Mouse (Mus musculus): ENCODE data around the gene Celf2.

- TF ChIP-seq CTCF (IDR thresholded peaks at IDR 0.05; ENCODE audit: extremely low read depth, insufficient read length, insufficient replicate concordance, low read depth, low read length): no peak
- TF ChIP-seq POLR2A (IDR thresholded peaks at IDR 0.05; ENCODE audit: low read depth, low read length): no peak
Measured at GRCm38 (mm10) chr2:6945638-6946415, 563.5 kb downstream of the Celf2 start.
